Mouse (Mus musculus) heart, postnatal 0 days (tissue): Measurements from ENCODE around the gene Eddm3b. TPM values are rescaled to one million over a fixed set of nuclear protein-coding genes. Genes with fewer than 3 reads are reported as not detected.
A peak's percentile ranks its signal among the peaks of the same experiment; 100 is the strongest.
"Not testable (repeated sequence)": the region's sequence is repeated elsewhere in the genome, so short reads cannot be mapped to it uniquely, and the experiment has no call there.

ENCODE experiments used
- ATAC-seq: fragments of 200-750 bp; cut with Nextera tagmentation; 2 replicates; pipeline ENCODE4 v1.8.0; 2017; ENCODE audit warnings: low read depth, moderate number of reproducible peaks, moderate library complexity; ENCODE audit not compliant: insufficient read depth
- DNase-seq: peaks from one replicate; pipeline ENCODE4 v3.0.0-alpha.2; 2016; ENCODE audit warnings: low spot score
- H3K27ac ChIP-seq: fragments of 300-500 bp; sonication (generic); 2 replicates; pipeline ENCODE4 v1.5.1; 2014; ENCODE audit warnings: low read depth, mild to moderate bottlenecking
- H3K27me3 ChIP-seq: fragments of 300-500 bp; sonication (generic); 2 replicates; pipeline ENCODE4 v1.6.1; 2014; ENCODE audit warnings: low read length, mixed read lengths; ENCODE audit not compliant: control insufficient read depth, insufficient read depth
- H3K36me3 ChIP-seq: fragments of 300-500 bp; sonication (generic); replicated peaks from 2 replicates; pipeline ENCODE4 v1.6.1; 2014; ENCODE audit warnings: low read length, mixed read lengths; ENCODE audit not compliant: control insufficient read depth, insufficient read depth
- H3K4me1 ChIP-seq: fragments of 300-500 bp; sonication (generic); 2 replicates; pipeline ENCODE4 v1.6.1; 2014; ENCODE audit warnings: antibody characterized with exemption; ENCODE audit not compliant: control insufficient read depth, insufficient read depth
- H3K4me2 ChIP-seq: fragments of 300-500 bp; sonication (generic); 2 replicates; pipeline ENCODE4 v1.6.1; 2014; ENCODE audit warnings: low read depth, mild to moderate bottlenecking, low read length, moderate library complexity
- H3K4me3 ChIP-seq: fragments of 300-500 bp; sonication (generic); 2 replicates; pipeline ENCODE4 v1.5.1; 2014; ENCODE audit warnings: low read depth, low read length
- H3K9ac ChIP-seq: fragments of 300-500 bp; sonication (generic); replicated peaks from 2 replicates; pipeline ENCODE4 v1.6.1; 2014; ENCODE audit warnings: low read depth, low read length, mixed read lengths
- H3K9me3 ChIP-seq: fragments of 300-500 bp; sonication (generic); replicated peaks from 2 replicates; pipeline ENCODE4 v1.6.1; 2016; ENCODE audit warnings: low read length; ENCODE audit not compliant: control insufficient read depth
- CTCF ChIP-seq: IDR thresholded peaks from 2 replicates; pipeline ENCODE4 v1.5.1; 2016; ENCODE audit warnings: antibody characterized with exemption, control low read depth, low read depth
- EP300 ChIP-seq: IDR thresholded peaks from 2 replicates; pipeline ENCODE4 v1.6.1; 2016; ENCODE audit warnings: antibody characterized with exemption, low read depth
- WGBS: fragments of 180-500 bp; shearing (Covaris S2); extraction: QIAGEN DNeasy Blood & Tissue Kit; methylation state at CpG from one replicate; pipeline ENCODE4 v1.1.7; 2014; 5-methylcytosine and 5-hydroxymethylcytosine counted together
- polyA plus RNA-seq: library from polyadenylated mRNA; unstranded; fragments of >200 nt; fragmentation: Nextera tagmentation; extraction: Ambion mirVana; gene quantifications from 2 replicates; pipeline ENCODE4 v1.2.1, GENCODE M21; 2015
- total RNA-seq: library from RNA; depleted of rRNA; stranded (reverse); fragments of >200 nt; gene quantifications from 2 replicates; pipeline ENCODE4 v1.2.3, GENCODE M21; 2014; ENCODE audit warnings: low replicate concordance

Eddm3b gene
- total and polyA plus RNA-seq, 2 experiments from 2014 or later = not detected

GRCm38 (mm10) chr14:51095736-51096524 lies 18.3 kb upstream of the Eddm3b start:
- no peaks in the 10 kb centered on the region for H3K36me3 ChIP-seq
- no peaks in the 10 kb centered on the region for H3K27me3 ChIP-seq
- TF ChIP-seq CTCF (no peak), EP300 (no peak)
- no peak overlapping the region for H3K4me2 ChIP-seq
- ATAC-seq = no peak
- no peak overlapping the region for H3K4me3 ChIP-seq
- no peak overlapping the region for H3K27ac ChIP-seq
- H3K4me1 ChIP-seq = no peaks in the 10 kb centered on the region
- no peaks in the 10 kb centered on the region for H3K9me3 ChIP-seq
- no peak for DNase-seq
- WGBS = 52% methylated on average over 9 of the region's 9 CpGs
- H3K9ac ChIP-seq = no peak overlapping the region

DNA sequence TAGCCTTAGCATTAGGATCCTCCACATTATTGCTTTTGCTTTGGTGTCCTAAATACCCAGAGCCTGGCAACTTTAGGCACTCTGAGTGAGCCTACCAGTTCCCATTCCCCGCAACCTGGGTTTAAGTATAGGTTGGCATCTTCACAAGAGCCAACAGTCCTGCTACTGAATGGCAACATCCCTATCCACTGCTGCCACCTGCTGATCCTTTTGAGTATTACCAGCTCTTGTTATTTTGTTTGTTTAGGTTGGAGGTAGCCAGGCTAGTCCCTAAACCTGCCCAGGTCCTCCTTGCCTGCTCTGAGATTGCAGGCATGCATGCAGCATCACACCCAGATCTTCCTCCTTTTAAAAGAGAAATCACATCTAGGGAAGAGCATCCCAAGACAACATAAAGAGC lies 15.9 kb upstream of the Eddm3b start:
- H3K9ac ChIP-seq, H3K27me3 ChIP-seq, H3K36me3 ChIP-seq, H3K4me1 ChIP-seq, H3K9me3 ChIP-seq, H3K27ac ChIP-seq, H3K4me2 ChIP-seq, H3K4me3 ChIP-seq, ATAC-seq: not testable (repeated sequence)
- peak; percentile 20 for DNase-seq
- 11% methylated on average over 1 of the region's 1 CpGs for WGBS
- peak; percentile 57 for TF ChIP-seq CTCF

DNA sequence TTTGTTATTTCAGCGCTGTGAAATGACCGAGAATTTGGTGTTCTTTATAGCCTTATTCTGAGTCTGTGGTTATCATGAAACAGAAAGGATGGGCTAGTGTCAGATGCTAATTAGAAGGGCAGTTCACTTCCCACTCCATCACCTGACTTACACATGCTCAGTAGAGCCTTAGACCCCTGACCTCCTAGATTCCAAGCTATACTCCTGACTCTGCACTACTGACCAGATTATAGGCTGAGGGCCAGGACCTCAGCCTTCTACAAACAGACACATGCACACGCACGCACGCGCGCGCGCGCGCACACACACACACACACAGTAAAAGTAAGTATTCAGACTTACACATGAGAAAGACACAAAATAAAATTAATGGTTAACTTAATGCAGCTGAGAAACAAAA lies 15.3 kb upstream of the Eddm3b start:
- no peaks in the 10 kb centered on the region for H3K4me1 ChIP-seq
- WGBS = 93% methylated on average over 11 of the region's 11 CpGs
- no peak for DNase-seq

GRCm38 (mm10) chr14:51101284-51101683 lies 12.9 kb upstream of the Eddm3b start:
- no peak for ATAC-seq
- H3K4me2 ChIP-seq = no peak overlapping the region
- H3K36me3 ChIP-seq = no peaks in the 10 kb centered on the region
- DNase-seq = no peak
- no peak for TF ChIP-seq CTCF
- TF ChIP-seq EP300 = no peak
- H3K9me3 ChIP-seq = no peaks in the 10 kb centered on the region
- no peaks in the 10 kb centered on the region for H3K4me1 ChIP-seq
- 50% methylated on average over 9 of the region's 9 CpGs for WGBS
- H3K4me3 ChIP-seq = no peak overlapping the region
- H3K9ac ChIP-seq = no peak overlapping the region
- H3K27ac ChIP-seq = no peak overlapping the region
- no peaks in the 10 kb centered on the region for H3K27me3 ChIP-seq

More for the DNA sequence above, 15.3 kb upstream of the Eddm3b start:
- H3K27me3 ChIP-seq = no peaks in the 10 kb centered on the region
- no peak overlapping the region for H3K9ac ChIP-seq
- H3K4me3 ChIP-seq = no peak overlapping the region
- H3K27ac ChIP-seq = no peak overlapping the region
- ATAC-seq = no peak
- H3K9me3 ChIP-seq = no peaks in the 10 kb centered on the region
- no peaks in the 10 kb centered on the region for H3K36me3 ChIP-seq
- TF ChIP-seq EP300 = no peak
- no peak for TF ChIP-seq CTCF
- no peak overlapping the region for H3K4me2 ChIP-seq

- no peak for ATAC-seq
- Histone ChIP-seq H3K4me3 (no peak overlapping the region), H3K9me3 (no peaks in the 10 kb centered on the region), H3K9ac (no peak overlapping the region), H3K27me3 (no peaks in the 10 kb centered on the region), H3K27ac (no peak overlapping the region), H3K36me3 (no peaks in the 10 kb centered on the region), H3K4me2 (no peak overlapping the region), H3K4me1 (no peaks in the 10 kb centered on the region)
- WGBS = 41% methylated on average over 3 of the region's 3 CpGs
- TF ChIP-seq CTCF = peak; percentile 89
- TF ChIP-seq EP300 = no peak
- DNase-seq = peak; percentile 52
These were observed 11.0 kb upstream of the Eddm3b start for GRCm38 (mm10) chr14:51103217-51103616.

GRCm38 (mm10) chr14:51104366-51104765 lies 9.9 kb upstream of the Eddm3b start:
- Histone ChIP-seq H3K9me3 (no peaks in the 10 kb centered on the region), H3K36me3 (no peaks in the 10 kb centered on the region), H3K27ac (no peak overlapping the region), H3K4me1 (no peaks in the 10 kb centered on the region), H3K4me3 (no peak overlapping the region), H3K9ac (no peak overlapping the region), H3K27me3 (no peaks in the 10 kb centered on the region), H3K4me2 (no peak overlapping the region)
- 77% methylated on average over 2 of the region's 2 CpGs for WGBS
- DNase-seq = no peak
- TF ChIP-seq EP300 = no peak
- no peak for TF ChIP-seq CTCF
- no peak for ATAC-seq
